Mouse (Mus musculus) embryonic fibroblast, embryonic 13.5 days (primary cell): ENCODE measurements at regions not wholly inside any gene's neighbourhood (a gene's known extent, or its start where the extent isn't known, plus 50 kb on each side); places are given as distances from the start of the nearest gene placed in this dataset.
A peak's percentile ranks its signal among the peaks of the same experiment; 100 is the strongest.

Experiments used
- H3K27ac ChIP-seq: 2 replicates; pipeline ENCODE4 v1.5.1; 2012; ENCODE audit warnings: low read length, control low read depth, inconsistent platforms; ENCODE audit not compliant: insufficient read depth
- H3K4me1 ChIP-seq: 2 replicates; pipeline ENCODE4 v1.6.1; 2011; ENCODE audit warnings: low read length; ENCODE audit not compliant: control insufficient read depth, insufficient read depth
- H3K4me3 ChIP-seq: 2 replicates; pipeline ENCODE4 v1.5.1; 2011; ENCODE audit warnings: mild to moderate bottlenecking, control low read depth, low read length; ENCODE audit not compliant: insufficient read depth
- CTCF ChIP-seq: IDR thresholded peaks from 2 replicates; pipeline ENCODE4 v1.5.1; 2011; ENCODE audit warnings: mild to moderate bottlenecking, control low read depth, low read length, moderate library complexity, borderline replicate concordance; ENCODE audit not compliant: insufficient read depth
- POLR2A ChIP-seq: IDR thresholded peaks from 2 replicates; pipeline ENCODE4 v1.6.1; 2011; ENCODE audit warnings: low read depth, mild to moderate bottlenecking, control low read depth, low read length, moderate library complexity

GRCm38 (mm10) chr16:97270417-97271133 is 86.0 kb upstream of the Bace2 start:
- no peak for TF ChIP-seq CTCF
- no peak for TF ChIP-seq POLR2A
- Histone ChIP-seq H3K4me3 (no peak overlapping the region), H3K4me1 (no peaks in the 10 kb centered on the region), H3K27ac (no peak overlapping the region)

DNA sequence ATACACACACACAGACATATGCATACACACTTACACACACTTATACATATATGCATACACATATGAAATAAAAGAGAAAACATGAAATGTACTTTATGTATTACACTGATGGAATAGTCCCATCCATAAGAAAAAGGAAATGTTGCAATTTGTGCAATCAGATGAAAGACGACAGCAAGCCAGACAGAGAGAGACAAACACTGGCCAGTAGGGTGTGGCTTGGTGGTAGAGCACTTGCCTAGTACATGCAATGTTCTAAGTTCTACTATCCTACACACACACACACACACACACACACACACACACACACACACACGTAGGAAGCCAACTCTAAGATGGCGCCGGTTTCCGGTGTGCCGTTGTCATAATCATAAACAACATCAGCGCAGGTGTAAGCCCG is 85.3 kb upstream of the Bace2 start:
- no peak overlapping the region for H3K27ac ChIP-seq
- H3K4me3 ChIP-seq: no peak overlapping the region
- TF ChIP-seq CTCF (no peak), POLR2A (no peak)
- H3K4me1 ChIP-seq: no peaks in the 10 kb centered on the region

DNA sequence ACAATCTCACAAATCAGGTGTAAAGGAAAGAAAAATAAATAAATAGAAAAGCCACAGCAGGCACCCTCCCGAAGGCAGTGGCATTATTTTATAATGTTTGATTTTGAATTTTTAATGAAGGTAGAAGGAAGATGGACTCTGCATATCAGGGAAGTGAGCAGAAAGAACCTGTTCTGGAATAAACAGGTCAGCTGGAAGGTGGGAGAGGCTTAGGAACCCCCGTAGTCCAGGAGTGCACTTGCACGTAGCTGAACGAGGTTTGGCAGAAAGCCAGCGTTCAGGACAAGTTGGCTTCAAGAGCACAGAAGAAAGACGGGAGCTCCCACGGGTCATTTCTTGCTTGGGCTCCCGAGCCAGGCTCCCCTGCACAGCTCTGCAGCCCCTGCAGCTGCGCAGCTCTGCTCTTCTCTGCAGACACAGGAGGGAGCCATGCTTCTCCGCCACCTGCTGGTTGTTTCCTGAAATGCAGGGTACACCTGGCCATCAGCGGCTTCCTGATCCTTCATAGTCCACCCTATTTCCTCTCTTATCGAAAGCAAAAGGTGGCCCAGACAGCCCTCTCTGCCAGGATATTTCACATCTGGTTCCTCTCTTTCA is 84.4 kb upstream of the Bace2 start:
- no peak overlapping the region for H3K4me3 ChIP-seq
- peak; percentile 94 for TF ChIP-seq CTCF
- no peak for TF ChIP-seq POLR2A
- H3K4me1 ChIP-seq: no peaks in the 10 kb centered on the region
- H3K27ac ChIP-seq: no peak overlapping the region

GRCm38 (mm10) chr16:97278913-97279312 is 77.6 kb upstream of the Bace2 start:
- Histone ChIP-seq H3K27ac (no peak overlapping the region), H3K4me1 (no peaks in the 10 kb centered on the region; the same call in 1 of the 2 replicates), H3K4me3 (no peak overlapping the region)
- TF ChIP-seq CTCF (no peak), POLR2A (no peak)

DNA sequence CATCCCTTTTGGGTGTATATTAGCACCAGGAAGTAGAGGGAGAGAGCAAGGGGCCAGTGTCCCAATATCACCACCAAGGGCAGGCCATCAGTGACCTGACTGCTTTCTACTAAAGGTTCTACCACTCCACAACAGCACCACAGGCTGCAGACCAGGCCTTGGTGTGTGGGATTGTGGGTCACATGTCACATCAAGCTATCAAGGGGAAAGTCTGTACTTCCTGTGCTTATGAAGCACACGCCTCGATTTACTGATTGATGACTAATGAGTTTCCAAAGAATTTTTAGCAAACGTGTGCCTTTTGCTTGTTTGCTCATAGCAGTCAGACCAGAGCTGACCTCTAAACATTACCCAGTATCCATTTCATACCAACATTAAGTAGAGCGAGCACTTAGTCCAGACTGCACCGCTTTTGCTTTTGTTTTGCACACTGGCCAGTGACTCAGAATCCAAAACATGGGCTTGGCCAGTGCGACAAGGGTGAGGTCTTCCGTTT is 74.9 kb upstream of the Bace2 start:
- Histone ChIP-seq H3K27ac (no peak overlapping the region), H3K4me3 (no peak overlapping the region), H3K4me1 (peaks cover 6% of the 10 kb centered on the region; the same call in 1 of the 2 replicates)
- TF ChIP-seq POLR2A (no peak), CTCF (no peak)

- Histone ChIP-seq H3K27ac (no peak overlapping the region), H3K4me1 (peaks cover 6% of the 10 kb centered on the region; the same call in 1 of the 2 replicates), H3K4me3 (no peak overlapping the region)
- TF ChIP-seq POLR2A (no peak), CTCF (no peak)
Measured at GRCm38 (mm10) chr16:97282943-97283342, 73.6 kb upstream of the Bace2 start.

- TF ChIP-seq CTCF (no peak), POLR2A (no peak)
- Histone ChIP-seq H3K27ac (no peak overlapping the region), H3K4me3 (no peak overlapping the region), H3K4me1 (peaks cover 16% of the 10 kb centered on the region)
Measured at GRCm38 (mm10) chr16:97285886-97286447, 70.6 kb upstream of the Bace2 start.

GRCm38 (mm10) chr16:97286717-97287116 is 69.8 kb upstream of the Bace2 start:
- TF ChIP-seq POLR2A: no peak
- TF ChIP-seq CTCF: no peak
- no peak overlapping the region for H3K27ac ChIP-seq
- H3K4me3 ChIP-seq: no peak overlapping the region
- H3K4me1 ChIP-seq: peaks cover 16% of the 10 kb centered on the region

GRCm38 (mm10) chr16:97288634-97289033 is 67.9 kb upstream of the Bace2 start:
- no peak overlapping the region for H3K4me3 ChIP-seq
- peaks cover 19% of the 10 kb centered on the region for H3K4me1 ChIP-seq
- no peak for TF ChIP-seq POLR2A
- no peak for TF ChIP-seq CTCF
- no peak overlapping the region for H3K27ac ChIP-seq
